Mouse (Mus musculus) small intestine, adult 10 weeks (tissue): ENCODE data around the gene Esp1. TPM values are rescaled to one million over a fixed set of nuclear protein-coding genes. Genes with fewer than 3 reads are reported as not detected.

Experiments
- polyA plus RNA-seq: library from polyadenylated mRNA; stranded (reverse); fragments of 350-450 nt; fragmentation: Illumina TruSeq; extraction: RNeasy Lipid Tissue Mini Kit (QIAGEN cat#74804); gene quantifications from one replicate; pipeline ENCODE4 v1.2.3, GENCODE M21; 2014; ENCODE audit warnings: low replicate concordance

Esp1 gene
- not detected for polyA plus RNA-seq

GRCm38 (mm10) chr17:40726820-40727219 is at the start of gene Esp1:
Gene Esp1, plus strand, starts transcription at chr17:40727120.

Other genes starting within 250 kb of the Esp1 start
- gene Esp8, start 207.1 kb upstream of the Esp1 start, polyA plus RNA-seq = not detected
- gene Esp6, start 165.6 kb upstream of the Esp1 start, polyA plus RNA-seq = not detected
- not detected for gene Esp4, start 128.5 kb upstream of the Esp1 start, polyA plus RNA-seq
- gene Esp3, start 95.0 kb upstream of the Esp1 start, polyA plus RNA-seq = not detected
- gene Crisp2, start 79.9 kb downstream of the Esp1 start, polyA plus RNA-seq = 2.1 TPM
- gene Rhag, start 84.0 kb downstream of the Esp1 start, polyA plus RNA-seq = not detected
- 23.5 TPM for gene 9130008F23Rik, start 153.4 kb downstream of the Esp1 start, polyA plus RNA-seq
- gene Glyatl3, start 187.2 kb downstream of the Esp1 start, polyA plus RNA-seq = not detected
- gene Mut, start 207.6 kb downstream of the Esp1 start, polyA plus RNA-seq = 64.9 TPM
- 29.5 TPM for gene Cenpq, start 207.9 kb downstream of the Esp1 start, polyA plus RNA-seq